Mouse (Mus musculus) midbrain, embryonic 10.5 days (tissue): ENCODE measurements around the gene Eepd1. TPM values are rescaled to one million over a fixed set of nuclear protein-coding genes. Genes with fewer than 3 reads are reported as not detected.

ENCODE experiments used
- DNase-seq: peaks from one replicate; pipeline ENCODE4 v3.0.0-alpha.2; 2017; ENCODE audit warnings: low spot score
- H3K27ac ChIP-seq: fragments of 300-500 bp; sonication (generic); replicated peaks from 2 replicates; pipeline ENCODE4 v1.5.1; 2016; ENCODE audit warnings: mild to moderate bottlenecking
- H3K27me3 ChIP-seq: fragments of 300-500 bp; sonication (generic); 2 replicates; pipeline ENCODE4 v1.6.1; 2016; ENCODE audit warnings: low read depth, mild to moderate bottlenecking; ENCODE audit not compliant: poor library complexity, severe bottlenecking
- H3K36me3 ChIP-seq: fragments of 300-500 bp; sonication (generic); 2 replicates; pipeline ENCODE4 v1.6.1; 2016; ENCODE audit warnings: mild to moderate bottlenecking, moderate library complexity
- H3K4me1 ChIP-seq: fragments of 300-500 bp; sonication (generic); 2 replicates; pipeline ENCODE4 v1.6.1; 2016
- H3K4me3 ChIP-seq: fragments of 300-500 bp; sonication (generic); 2 replicates; pipeline ENCODE4 v1.5.1; 2016; ENCODE audit warnings: mild to moderate bottlenecking, moderate library complexity
- H3K9me3 ChIP-seq: fragments of 300-500 bp; sonication (generic); replicated peaks from 2 replicates; pipeline ENCODE4 v1.6.1; 2016; ENCODE audit warnings: mild to moderate bottlenecking
- WGBS: fragments of 180-500 bp; shearing (Covaris S2); methylation state at CpG from one replicate; pipeline ENCODE4 v1.1.7; 2016; 5-methylcytosine and 5-hydroxymethylcytosine counted together
- polyA plus RNA-seq: library from polyadenylated mRNA; unstranded; fragments of >200 nt; fragmentation: Nextera tagmentation; extraction: Ambion mirVana; gene quantifications from 2 replicates; pipeline ENCODE4 v1.2.1, GENCODE M21; 2016

Gene Eepd1
- polyA plus RNA-seq, 1 experiment from 2014 or later, result 11.4 TPM

DNA sequence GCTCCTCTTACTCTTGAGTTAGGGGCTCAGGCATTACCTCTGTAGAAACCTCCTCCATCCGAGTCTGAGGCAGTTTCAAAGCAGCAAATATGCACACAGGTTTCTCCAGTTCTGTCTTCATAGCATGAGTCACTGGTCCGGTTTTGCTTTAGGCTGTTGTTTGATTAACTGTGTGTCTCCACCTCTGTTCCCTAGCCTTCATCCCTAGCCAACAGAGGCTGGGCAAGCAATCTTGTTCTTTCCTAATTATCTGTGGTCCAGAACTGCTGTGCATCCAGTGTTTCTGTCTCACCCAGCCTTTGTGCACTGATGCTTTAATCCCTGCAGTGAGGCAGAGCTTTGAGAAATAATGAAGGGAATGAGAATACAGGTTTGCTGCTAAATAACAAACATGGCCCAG, 90.0 kb downstream of the Eepd1 start:
- Histone ChIP-seq H3K9me3 (no peaks in the 10 kb centered on the region), H3K4me1 (peaks cover 12% of the 10 kb centered on the region), H3K4me3 (no peak overlapping the region), H3K36me3 (no peaks in the 10 kb centered on the region), H3K27ac (no peak overlapping the region), H3K27me3 (no peaks in the 10 kb centered on the region)
- no peak for DNase-seq
- WGBS, result 52% methylated on average over 2 of the region's 2 CpGs

DNA sequence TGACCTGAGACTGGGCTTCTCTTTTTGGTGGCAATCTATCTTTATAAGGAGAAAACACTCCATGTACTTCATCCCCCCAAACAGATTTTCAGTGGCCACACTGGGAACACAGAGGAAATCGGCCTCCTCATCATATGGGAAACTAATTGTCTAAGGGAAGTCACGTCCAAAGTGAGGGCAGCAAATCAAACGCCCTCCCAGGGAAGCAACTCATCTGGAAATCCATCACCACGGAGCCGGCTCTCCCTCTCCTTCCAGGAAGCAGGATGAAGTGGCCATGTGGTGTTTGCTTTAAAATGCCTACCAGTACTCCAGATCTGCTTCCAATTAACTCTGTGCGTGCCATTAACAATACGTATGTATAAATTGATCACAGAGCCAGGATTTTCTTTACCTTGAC, 92.4 kb downstream of the Eepd1 start:
- Histone ChIP-seq H3K36me3 (no peaks in the 10 kb centered on the region), H3K27ac (no peak overlapping the region), H3K4me1 (peaks cover 12% of the 10 kb centered on the region)

DNA sequence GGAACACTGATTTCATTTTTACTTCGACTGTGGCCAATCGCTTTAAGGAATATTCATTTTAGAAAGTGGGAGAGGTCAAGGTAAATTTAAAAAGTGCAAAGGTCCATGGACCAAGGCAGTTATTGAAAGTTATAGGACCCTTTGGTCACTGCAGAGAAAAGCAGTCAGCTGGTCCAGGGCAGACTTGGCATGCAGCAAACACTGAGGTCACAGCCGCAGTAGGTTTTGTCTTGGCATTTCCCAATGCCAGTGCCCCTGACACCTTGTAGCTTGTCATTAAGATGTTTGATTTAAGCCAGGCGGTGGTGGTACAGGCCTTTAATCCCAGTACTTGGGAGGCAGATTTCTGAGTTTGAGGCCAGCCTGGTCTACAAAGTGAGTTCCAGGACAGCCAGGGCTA, 92.8 kb downstream of the Eepd1 start:
- no peak overlapping the region for H3K27ac ChIP-seq
- DNase-seq, result no peak
- no peaks in the 10 kb centered on the region for H3K36me3 ChIP-seq
- 80% methylated on average over 4 of the region's 4 CpGs for WGBS
- peaks cover 12% of the 10 kb centered on the region for H3K4me1 ChIP-seq
- H3K27me3 ChIP-seq, result no peaks in the 10 kb centered on the region
- H3K9me3 ChIP-seq, result no peaks in the 10 kb centered on the region
- no peak overlapping the region for H3K4me3 ChIP-seq

More for the DNA sequence above, 92.4 kb downstream of the Eepd1 start:
- no peaks in the 10 kb centered on the region for H3K9me3 ChIP-seq
- WGBS, result 52% methylated on average over 7 of the region's 7 CpGs
- DNase-seq, result peak; percentile 18
- no peaks in the 10 kb centered on the region for H3K27me3 ChIP-seq
- no peak overlapping the region for H3K4me3 ChIP-seq

DNA sequence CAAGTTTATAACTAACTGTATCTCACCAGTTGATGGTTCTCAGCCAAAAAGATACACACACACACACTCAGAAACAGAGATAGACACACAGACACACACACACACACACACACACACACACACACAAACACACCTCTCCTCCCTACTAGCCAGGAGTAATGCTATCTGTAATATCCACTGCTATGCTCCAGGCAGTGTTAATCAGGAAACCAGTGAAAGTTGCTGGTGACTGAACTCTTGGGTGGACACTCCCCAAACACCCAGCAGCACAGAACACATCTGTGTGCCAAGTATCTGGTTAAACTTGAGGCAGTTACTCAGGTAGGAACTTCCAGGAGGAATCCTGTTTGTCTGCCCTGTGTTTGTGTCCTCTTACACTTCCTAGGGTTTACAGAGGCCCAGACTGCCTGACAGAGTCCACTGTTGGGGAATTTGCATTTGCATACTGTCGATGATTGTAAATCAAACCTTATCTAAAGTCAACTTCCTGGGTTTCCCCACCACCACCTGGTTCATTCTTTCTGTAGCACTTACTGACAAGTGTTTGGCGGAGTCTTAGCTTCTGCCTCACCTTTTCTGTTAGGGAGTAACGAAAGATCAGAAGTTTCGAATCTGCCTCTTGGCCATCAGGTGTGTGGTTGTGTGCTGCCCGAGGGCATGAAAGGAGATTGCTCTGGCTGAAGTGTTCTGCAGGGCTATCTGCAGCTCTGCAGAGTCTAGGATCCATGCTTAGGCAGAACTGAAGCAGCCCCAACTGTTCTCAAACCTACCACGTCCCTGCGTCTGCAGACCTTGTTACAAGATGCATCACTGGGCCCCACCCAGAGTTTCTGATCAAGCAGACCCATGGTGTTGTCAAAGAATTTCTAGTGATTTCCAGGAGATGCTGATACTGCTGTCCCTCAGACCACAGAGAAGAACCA, 97.6 kb downstream of the Eepd1 start:
- H3K36me3 ChIP-seq, result no peaks in the 10 kb centered on the region
- no peak for DNase-seq
- WGBS, result 88% methylated on average over 7 of the region's 7 CpGs
- no peaks in the 10 kb centered on the region for H3K27me3 ChIP-seq
- H3K4me3 ChIP-seq, result no peak overlapping the region
- H3K27ac ChIP-seq, result no peak overlapping the region
- H3K9me3 ChIP-seq, result no peaks in the 10 kb centered on the region
- H3K4me1 ChIP-seq, result no peaks in the 10 kb centered on the region

DNA sequence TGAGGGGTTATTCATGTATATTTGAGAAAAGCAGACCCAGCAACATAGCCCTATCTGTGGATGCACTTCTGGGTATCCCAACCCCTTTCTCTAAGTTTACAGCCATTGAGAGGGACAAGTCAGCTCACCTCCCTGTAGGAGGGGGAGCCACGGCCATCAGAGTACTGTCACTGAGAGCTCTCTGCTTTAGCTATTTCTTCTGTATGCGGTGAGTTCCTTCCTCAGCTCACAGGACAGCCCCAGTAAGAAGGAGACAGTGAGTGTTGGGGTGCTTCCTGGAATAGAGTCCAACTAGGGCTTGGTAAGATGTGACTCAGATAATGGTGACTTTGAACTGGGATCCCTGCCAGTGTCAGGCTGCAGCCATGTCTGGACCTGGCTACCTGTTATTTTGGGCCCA, 102.3 kb downstream of the Eepd1 start:
- Histone ChIP-seq H3K4me1 (no peaks in the 10 kb centered on the region), H3K27me3 (no peaks in the 10 kb centered on the region), H3K4me3 (no peak overlapping the region), H3K9me3 (no peaks in the 10 kb centered on the region), H3K27ac (no peak overlapping the region), H3K36me3 (no peaks in the 10 kb centered on the region)
- 84% methylated on average over 2 of the region's 2 CpGs for WGBS
- DNase-seq, result no peak

DNA sequence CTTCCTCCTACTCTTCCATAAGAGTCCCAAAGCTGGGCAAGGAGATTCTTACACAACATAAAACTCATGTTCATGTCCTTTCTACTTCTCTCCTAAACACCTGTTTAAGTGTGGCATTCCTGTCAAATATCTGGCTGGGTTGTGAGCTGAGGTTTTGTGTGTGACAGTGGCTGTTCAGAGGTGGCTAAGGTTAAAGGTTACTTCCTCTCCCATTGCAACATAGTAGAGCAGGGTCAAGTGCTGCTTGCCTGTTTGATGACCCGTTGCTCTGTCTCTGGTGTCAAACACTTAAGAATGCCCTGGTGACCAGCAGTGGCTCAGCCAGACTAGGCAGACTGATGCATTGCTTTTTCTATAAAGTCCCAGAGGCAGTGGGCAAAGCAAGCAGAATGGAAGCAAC, 104.3 kb downstream of the Eepd1 start:
- Histone ChIP-seq H3K27me3 (no peaks in the 10 kb centered on the region), H3K4me3 (no peak overlapping the region), H3K9me3 (no peaks in the 10 kb centered on the region), H3K27ac (no peak overlapping the region), H3K4me1 (no peaks in the 10 kb centered on the region), H3K36me3 (no peaks in the 10 kb centered on the region)
- DNase-seq, result no peak
- WGBS, result 66% methylated on average over 1 of the region's 1 CpGs

DNA sequence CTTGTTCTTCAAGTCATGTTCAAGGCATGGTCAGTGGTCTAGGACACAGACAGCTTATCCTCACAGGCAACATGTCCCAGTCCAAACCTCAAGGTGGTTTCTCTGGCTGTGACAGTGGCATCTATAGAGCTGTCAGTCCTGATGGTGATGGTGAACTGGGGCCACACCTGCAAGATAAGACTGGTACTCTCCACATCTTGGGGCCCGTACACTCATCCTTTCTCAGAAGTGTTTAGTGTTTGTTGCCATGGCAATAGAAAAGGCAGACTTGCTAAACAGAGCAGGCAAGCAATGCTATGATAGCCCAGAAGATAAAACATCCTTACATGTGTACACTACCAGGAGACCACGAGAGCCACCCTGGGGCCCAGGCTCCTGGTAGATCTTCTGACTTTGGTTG, 107.2 kb downstream of the Eepd1 start:
- no peak for DNase-seq
- Histone ChIP-seq H3K4me1 (peaks cover 14% of the 10 kb centered on the region), H3K4me3 (no peak overlapping the region), H3K27me3 (no peaks in the 10 kb centered on the region), H3K27ac (no peak overlapping the region), H3K36me3 (no peaks in the 10 kb centered on the region), H3K9me3 (no peaks in the 10 kb centered on the region)
- 84% methylated on average over 2 of the region's 2 CpGs for WGBS

DNA sequence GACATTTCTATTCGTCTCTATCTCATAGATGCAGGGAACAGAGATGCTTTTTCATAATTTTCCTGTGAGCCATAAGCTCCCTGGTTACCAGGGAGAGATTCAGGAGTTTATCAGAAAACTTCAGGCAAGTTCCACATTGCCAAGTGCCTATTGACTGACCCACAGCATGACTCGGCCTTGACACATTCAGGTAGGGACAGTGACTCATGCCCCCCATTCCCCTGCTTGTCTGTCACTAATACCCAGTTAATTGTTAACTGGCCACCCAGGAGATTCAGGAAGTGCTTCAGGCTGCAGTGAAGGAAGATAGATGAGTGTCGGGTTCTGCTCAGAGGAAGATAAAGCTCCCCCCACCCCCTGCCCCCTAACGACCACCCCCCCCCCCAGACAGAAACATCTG, 109.4 kb downstream of the Eepd1 start:
- H3K27me3 ChIP-seq, result no peaks in the 10 kb centered on the region
- H3K4me1 ChIP-seq, result peaks cover 14% of the 10 kb centered on the region
- no peaks in the 10 kb centered on the region for H3K9me3 ChIP-seq
- H3K27ac ChIP-seq, result no peak overlapping the region
- H3K36me3 ChIP-seq, result no peaks in the 10 kb centered on the region
- WGBS, result 54% methylated on average over 4 of the region's 4 CpGs
- no peak for DNase-seq
- no peak overlapping the region for H3K4me3 ChIP-seq

DNA sequence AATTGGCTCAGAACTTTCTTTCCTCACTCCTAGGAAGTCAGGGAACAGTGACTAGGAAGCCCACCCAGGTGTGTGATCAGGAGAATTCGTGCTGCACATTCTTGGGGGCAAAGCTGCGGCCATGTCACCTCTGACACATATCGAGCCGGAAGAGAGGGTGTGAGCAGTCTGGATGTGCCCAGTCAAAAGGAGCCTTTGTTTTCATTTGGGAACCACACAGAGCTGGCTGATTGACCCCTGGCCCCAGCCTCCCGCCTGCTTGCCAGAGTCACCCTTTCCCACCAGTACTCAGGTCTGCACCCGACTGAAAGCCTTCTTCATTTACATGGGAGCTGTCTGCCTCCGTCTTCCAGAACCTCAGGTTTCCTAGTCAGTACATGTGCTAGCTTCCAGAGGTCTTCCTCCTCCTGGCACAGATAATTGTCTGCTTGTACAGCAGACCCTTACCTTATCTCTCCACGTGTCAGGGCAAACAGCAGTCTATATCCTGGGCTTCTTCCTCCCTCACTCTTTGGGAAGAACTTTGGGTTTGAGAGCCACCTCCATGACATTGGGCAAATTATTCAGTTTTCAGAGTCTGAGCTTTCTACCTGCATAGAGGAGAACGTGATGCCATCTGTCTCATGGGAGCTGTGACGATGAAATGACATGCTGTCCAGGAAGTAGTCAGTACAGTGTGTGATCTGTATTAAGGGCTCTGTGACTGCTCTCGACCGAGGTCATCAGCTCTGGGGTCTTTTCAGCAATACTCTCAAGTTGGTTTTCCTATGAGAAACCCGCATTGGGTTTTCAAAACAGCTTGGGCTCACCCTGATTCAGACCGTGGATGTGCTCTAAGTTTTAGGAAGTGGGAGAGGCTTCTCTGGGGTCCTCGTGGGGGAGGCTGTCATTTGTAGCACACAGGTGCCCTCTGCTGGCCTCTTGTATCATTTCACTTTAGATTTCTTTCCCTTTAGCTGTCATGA, 110.3 kb downstream of the Eepd1 start:
- DNase-seq, result peak; percentile 50
- WGBS, result 32% methylated on average over 15 of the region's 15 CpGs
- H3K4me3 ChIP-seq, result no peak overlapping the region
- 0 out of 2 replicates have a peak overlapping the region, but pooled peaks have one; percentile 6 for H3K27ac ChIP-seq
- no peaks in the 10 kb centered on the region for H3K27me3 ChIP-seq
- H3K9me3 ChIP-seq, result no peaks in the 10 kb centered on the region
- H3K4me1 ChIP-seq, result peaks cover 14% of the 10 kb centered on the region
- no peaks in the 10 kb centered on the region for H3K36me3 ChIP-seq

DNA sequence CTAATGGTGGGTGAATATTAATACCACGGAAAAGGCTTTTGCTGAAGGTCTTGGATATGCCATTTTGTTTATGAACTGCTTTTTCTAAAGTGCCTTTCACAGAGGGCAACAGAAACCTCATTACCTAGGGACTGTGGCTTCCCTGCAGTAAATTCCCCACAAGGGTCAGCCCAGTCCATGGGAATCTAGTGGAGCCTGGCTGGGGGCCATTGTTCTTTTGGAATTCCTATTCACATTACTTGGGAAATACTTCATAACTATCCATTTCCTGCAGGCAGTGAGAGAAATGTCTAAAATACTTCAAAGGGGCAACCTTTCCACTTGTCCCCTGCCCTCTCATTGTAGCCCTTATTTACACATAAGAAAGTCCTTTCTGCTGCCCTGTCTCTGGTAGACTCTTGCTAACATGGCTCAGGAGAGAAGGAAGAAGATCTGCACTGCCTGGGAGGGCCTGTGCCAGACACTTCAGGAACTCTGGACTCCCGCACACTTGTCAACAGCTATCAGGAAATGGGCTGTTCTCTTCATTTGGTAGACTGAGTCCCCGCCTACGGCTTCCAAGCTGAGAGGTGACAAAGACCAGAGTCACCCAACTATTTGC, 111.1 kb downstream of the Eepd1 start:
- Histone ChIP-seq H3K27ac (no peak overlapping the region), H3K9me3 (no peaks in the 10 kb centered on the region), H3K36me3 (no peaks in the 10 kb centered on the region), H3K27me3 (no peaks in the 10 kb centered on the region), H3K4me3 (no peak overlapping the region), H3K4me1 (peaks cover 14% of the 10 kb centered on the region)
- no peak for DNase-seq
- WGBS, result 75% methylated on average over 4 of the region's 4 CpGs

DNA sequence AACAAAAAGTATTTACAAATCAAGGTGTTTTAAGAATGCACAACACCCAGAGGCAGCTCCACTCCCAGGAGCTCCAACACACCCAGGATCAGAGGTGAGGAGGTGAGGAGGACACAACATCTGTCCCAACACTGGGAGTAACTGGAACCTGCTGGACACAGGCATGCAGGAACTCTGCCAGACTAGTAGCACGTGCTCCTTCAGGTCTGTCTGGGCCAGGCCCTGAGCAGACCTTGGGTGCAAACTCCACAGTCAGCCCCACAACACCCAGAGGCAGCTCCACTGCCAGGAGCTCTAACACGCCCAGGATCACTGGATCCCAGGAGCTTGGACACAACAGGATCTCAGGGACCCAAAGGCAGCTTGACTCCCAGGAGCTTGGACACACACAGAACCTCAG, 143.4 kb downstream of the Eepd1 start:
- 65% methylated on average over 2 of the region's 2 CpGs for WGBS
- no peaks in the 10 kb centered on the region for H3K4me1 ChIP-seq
- H3K36me3 ChIP-seq, result no peaks in the 10 kb centered on the region
- H3K27me3 ChIP-seq, result no peaks in the 10 kb centered on the region
- no peak overlapping the region for H3K4me3 ChIP-seq
- DNase-seq, result no peak
- H3K27ac ChIP-seq, result no peak overlapping the region
- no peaks in the 10 kb centered on the region for H3K9me3 ChIP-seq

DNA sequence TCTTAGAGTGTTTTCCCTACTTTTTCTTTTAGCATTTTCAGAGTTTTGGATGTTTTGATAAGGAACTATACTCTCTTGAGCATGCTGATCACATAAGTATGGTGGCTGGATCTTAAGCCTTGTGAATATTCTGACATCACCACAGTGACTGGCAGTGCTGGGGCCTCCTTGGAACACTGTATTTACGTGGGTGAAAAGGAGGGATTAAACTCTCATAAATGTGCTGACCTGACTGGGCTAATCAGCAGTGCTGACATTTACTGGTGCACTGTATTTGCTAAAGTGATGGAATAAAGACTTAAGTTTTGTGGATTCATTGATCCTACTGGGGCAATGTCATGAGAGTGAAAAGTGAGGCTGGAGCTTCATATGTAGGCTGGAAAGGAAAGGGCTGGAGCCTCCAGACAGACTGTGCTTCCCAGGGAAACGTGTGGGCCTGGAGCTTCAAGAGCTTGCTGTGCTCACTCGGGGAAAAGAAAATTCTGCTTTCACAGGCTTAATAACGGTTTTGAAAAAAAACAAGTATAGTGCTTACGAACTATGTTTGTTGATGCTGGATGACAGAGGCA, 148.3 kb downstream of the Eepd1 start:
- H3K36me3 ChIP-seq, result no peaks in the 10 kb centered on the region
- no peaks in the 10 kb centered on the region for H3K9me3 ChIP-seq
- DNase-seq, result no peak
- H3K27me3 ChIP-seq, result no peaks in the 10 kb centered on the region
- H3K4me1 ChIP-seq, result no peaks in the 10 kb centered on the region
- H3K4me3 ChIP-seq, result no peak overlapping the region
- H3K27ac ChIP-seq, result no peak overlapping the region
- 82% methylated on average over 5 of the region's 5 CpGs for WGBS
